Mouse (Mus musculus): ENCODE data around the gene 0610040J01Rik. TPM values are rescaled to one million over a fixed set of nuclear protein-coding genes. Genes with fewer than 3 reads are reported as not detected.
A peak's percentile ranks its signal among the peaks of the same experiment; 100 is the strongest.

0610040J01Rik gene
- polyA plus RNA-seq, 1 experiment, result 53.8 TPM

GRCm38 (mm10) chr5:63788156-63788826 lies 23.9 kb upstream of the 0610040J01Rik start:
- Histone ChIP-seq H3K4me3 (ENCODE audit: low read depth, low read length) (no peak overlapping the region), H3K36me3 (ENCODE audit: control insufficient read depth, insufficient read depth, low read length) (no peaks in the 10 kb centered on the region), H3K27ac (ENCODE audit: insufficient read depth, low read depth, low read length) (no peak overlapping the region), H3K27me3 (ENCODE audit: control insufficient read depth, insufficient read depth, low read length) (no peaks in the 10 kb centered on the region), H3K4me1 (ENCODE audit: control insufficient read depth, insufficient read depth, insufficient read length, low read length) (no peaks in the 10 kb centered on the region)
- TF ChIP-seq POLR2A (IDR thresholded peaks at IDR 0.05; ENCODE audit: low read depth, low read length) (no peak), CTCF (IDR thresholded peaks at IDR 0.05; ENCODE audit: extremely low read depth, insufficient read length, insufficient replicate concordance, low read depth, low read length) (no peak)
- WGBS, result 44% methylated on average over 10 of the region's 10 CpGs

- Histone ChIP-seq H3K4me1 (ENCODE audit: control insufficient read depth, insufficient read depth, insufficient read length, low read length) (peaks cover 3% of the 10 kb centered on the region; the same call in 1 of the 2 replicates), H3K4me3 (ENCODE audit: low read depth, low read length) (peak overlapping the region; percentile 81), H3K36me3 (ENCODE audit: control insufficient read depth, insufficient read depth, low read length) (no peaks in the 10 kb centered on the region), H3K27me3 (ENCODE audit: control insufficient read depth, insufficient read depth, low read length) (no peaks in the 10 kb centered on the region), H3K27ac (ENCODE audit: insufficient read depth, low read depth, low read length) (peak overlapping the region; percentile 27)
- TF ChIP-seq CTCF (IDR thresholded peaks at IDR 0.05; ENCODE audit: extremely low read depth, insufficient read length, insufficient replicate concordance, low read depth, low read length) (no peak), POLR2A (IDR thresholded peaks at IDR 0.05; ENCODE audit: low read depth, low read length) (0 out of 2 replicates have a peak, but pooled peaks have one; percentile 46)
- 1% methylated on average over 26 of the region's 26 CpGs for WGBS
Observed at GRCm38 (mm10) chr5:63812509-63812865, 324 bp downstream of the 0610040J01Rik start.

GRCm38 (mm10) chr5:63816643-63817042 lies 4.5 kb downstream of the 0610040J01Rik start:
- H3K4me3 ChIP-seq (ENCODE audit: low read depth, low read length), result no peak overlapping the region
- TF ChIP-seq CTCF (IDR thresholded peaks at IDR 0.05; ENCODE audit: extremely low read depth, insufficient read length, insufficient replicate concordance, low read depth, low read length) (no peak), POLR2A (IDR thresholded peaks at IDR 0.05; ENCODE audit: low read depth, low read length) (no peak)
- peak overlapping the region; percentile 75 for H3K27ac ChIP-seq (ENCODE audit: insufficient read depth, low read depth, low read length)
- H3K27me3 ChIP-seq (ENCODE audit: control insufficient read depth, insufficient read depth, low read length), result no peaks in the 10 kb centered on the region
- no peaks in the 10 kb centered on the region for H3K36me3 ChIP-seq (ENCODE audit: control insufficient read depth, insufficient read depth, low read length)
- peaks cover 23% of the 10 kb centered on the region for H3K4me1 ChIP-seq (ENCODE audit: control insufficient read depth, insufficient read depth, insufficient read length, low read length)
- WGBS, result 31% methylated on average over 7 of the region's 7 CpGs

- Histone ChIP-seq H3K36me3 (ENCODE audit: control insufficient read depth, insufficient read depth, low read length) (no peaks in the 10 kb centered on the region), H3K4me1 (ENCODE audit: control insufficient read depth, insufficient read depth, insufficient read length, low read length) (peaks cover 23% of the 10 kb centered on the region), H3K4me3 (ENCODE audit: low read depth, low read length) (no peak overlapping the region), H3K27me3 (ENCODE audit: control insufficient read depth, insufficient read depth, low read length) (no peaks in the 10 kb centered on the region), H3K27ac (ENCODE audit: insufficient read depth, low read depth, low read length) (peak overlapping the region; percentile 69)
- WGBS, result 21% methylated on average over 5 of the region's 5 CpGs
- TF ChIP-seq POLR2A (IDR thresholded peaks at IDR 0.05; ENCODE audit: low read depth, low read length), result no peak
- TF ChIP-seq CTCF (IDR thresholded peaks at IDR 0.05; ENCODE audit: extremely low read depth, insufficient read length, insufficient replicate concordance, low read depth, low read length), result no peak
Observed at GRCm38 (mm10) chr5:63817270-63817669, 5.1 kb downstream of the 0610040J01Rik start.

GRCm38 (mm10) chr5:63818975-63819374 lies 6.8 kb downstream of the 0610040J01Rik start:
- Histone ChIP-seq H3K4me1 (ENCODE audit: control insufficient read depth, insufficient read depth, insufficient read length, low read length) (peaks cover 33% of the 10 kb centered on the region), H3K36me3 (ENCODE audit: control insufficient read depth, insufficient read depth, low read length) (no peaks in the 10 kb centered on the region), H3K4me3 (ENCODE audit: low read depth, low read length) (no peak overlapping the region), H3K27ac (ENCODE audit: insufficient read depth, low read depth, low read length) (peak overlapping the region; percentile 69), H3K27me3 (ENCODE audit: control insufficient read depth, insufficient read depth, low read length) (no peaks in the 10 kb centered on the region)
- TF ChIP-seq POLR2A (IDR thresholded peaks at IDR 0.05; ENCODE audit: low read depth, low read length) (no peak), CTCF (IDR thresholded peaks at IDR 0.05; ENCODE audit: extremely low read depth, insufficient read length, insufficient replicate concordance, low read depth, low read length) (no peak)
- WGBS, result 14% methylated on average over 4 of the region's 4 CpGs

- TF ChIP-seq CTCF (IDR thresholded peaks at IDR 0.05; ENCODE audit: extremely low read depth, insufficient read length, insufficient replicate concordance, low read depth, low read length) (no peak), POLR2A (IDR thresholded peaks at IDR 0.05; ENCODE audit: low read depth, low read length) (no peak)
- Histone ChIP-seq H3K27ac (ENCODE audit: insufficient read depth, low read depth, low read length) (no peak overlapping the region), H3K4me1 (ENCODE audit: control insufficient read depth, insufficient read depth, insufficient read length, low read length) (peaks cover 31% of the 10 kb centered on the region), H3K27me3 (ENCODE audit: control insufficient read depth, insufficient read depth, low read length) (no peaks in the 10 kb centered on the region), H3K4me3 (ENCODE audit: low read depth, low read length) (no peak overlapping the region), H3K36me3 (ENCODE audit: control insufficient read depth, insufficient read depth, low read length) (no peaks in the 10 kb centered on the region)
- WGBS, result 61% methylated on average over 6 of the region's 6 CpGs
Observed at GRCm38 (mm10) chr5:63819519-63819918, 7.4 kb downstream of the 0610040J01Rik start.

- Histone ChIP-seq H3K27ac (ENCODE audit: insufficient read depth, low read depth, low read length) (peak overlapping the region; percentile 95), H3K36me3 (ENCODE audit: control insufficient read depth, insufficient read depth, low read length) (no peaks in the 10 kb centered on the region), H3K4me1 (ENCODE audit: control insufficient read depth, insufficient read depth, insufficient read length, low read length) (peaks cover 38% of the 10 kb centered on the region), H3K4me3 (ENCODE audit: low read depth, low read length) (no peak overlapping the region), H3K27me3 (ENCODE audit: control insufficient read depth, insufficient read depth, low read length) (no peaks in the 10 kb centered on the region)
- WGBS, result 54% methylated on average over 5 of the region's 5 CpGs
- TF ChIP-seq CTCF (IDR thresholded peaks at IDR 0.05; ENCODE audit: extremely low read depth, insufficient read length, insufficient replicate concordance, low read depth, low read length) (peak; percentile 57; the same call in 1 of the 2 replicates), POLR2A (IDR thresholded peaks at IDR 0.05; ENCODE audit: low read depth, low read length) (no peak)
Observed at GRCm38 (mm10) chr5:63821176-63821575, 9.0 kb downstream of the 0610040J01Rik start.

Data from small intestine, adult 2 months (tissue).